Mouse (Mus musculus) ES-Bruce4 (cell line): Measurements from ENCODE around the gene Ubl4b. TPM values are rescaled to one million over a fixed set of nuclear protein-coding genes. Genes with fewer than 3 reads are reported as not detected.

ENCODE experiments used
- H3K27ac ChIP-seq: 2 replicates; pipeline ENCODE4 v1.5.1; 2012; ENCODE audit warnings: low read length, inconsistent platforms; ENCODE audit not compliant: insufficient read depth
- H3K27me3 ChIP-seq: 2 replicates; pipeline ENCODE4 v1.6.1; 2012; ENCODE audit warnings: mild to moderate bottlenecking, low read length, inconsistent platforms; ENCODE audit not compliant: control insufficient read depth, poor library complexity, insufficient read depth, severe bottlenecking
- H3K36me3 ChIP-seq: 2 replicates; pipeline ENCODE4 v1.6.1; 2012; ENCODE audit warnings: inconsistent platforms, mild to moderate bottlenecking, low read length, moderate library complexity; ENCODE audit not compliant: control insufficient read depth, poor library complexity, insufficient read depth, severe bottlenecking
- H3K4me1 ChIP-seq: one replicate; pipeline ENCODE4 v1.8.1; 2011; ENCODE audit warnings: low read length; ENCODE audit not compliant: control insufficient read depth, insufficient read depth
- H3K4me3 ChIP-seq: 2 replicates; pipeline ENCODE4 v1.5.1; 2011; ENCODE audit warnings: low read depth, mild to moderate bottlenecking, low read length
- H3K9ac ChIP-seq: 2 replicates; pipeline ENCODE4 v1.6.1; 2012; ENCODE audit warnings: low read depth, mild to moderate bottlenecking, inconsistent platforms; ENCODE audit not compliant: poor library complexity, severe bottlenecking
- H3K9me3 ChIP-seq: replicated peaks from 2 replicates; pipeline ENCODE4 v1.6.1; 2012; ENCODE audit warnings: mild to moderate bottlenecking, low read length, inconsistent platforms; ENCODE audit not compliant: control insufficient read depth, poor library complexity, insufficient read depth, severe bottlenecking
- CTCF ChIP-seq: IDR thresholded peaks from one replicate; pipeline ENCODE4 v1.8.1; 2011; ENCODE audit warnings: low read depth, low read length
- EP300 ChIP-seq: IDR thresholded peaks from 2 replicates; pipeline ENCODE4 v1.6.1; 2011; ENCODE audit warnings: low read depth, low read length; ENCODE audit not compliant: insufficient read depth
- POLR2A ChIP-seq: IDR thresholded peaks from one replicate; pipeline ENCODE4 v1.8.1; 2011; ENCODE audit warnings: low read length; ENCODE audit not compliant: insufficient read depth
- polyA plus RNA-seq: library from polyadenylated mRNA; stranded (reverse); fragments of >200 nt; gene quantifications from 2 replicates; pipeline ENCODE4 v1.2.4, GENCODE M21; 2011; ENCODE audit warnings: low read depth; ENCODE audit not compliant: missing spikeins, insufficient read depth, insufficient read length

The Ubl4b gene
- polyA plus RNA-seq, 1 experiment: not detected

GRCm38 (mm10) chr3:107520931-107521330 is 33.9 kb downstream of the Ubl4b start:
- no peaks in the 10 kb centered on the region for H3K9me3 ChIP-seq
- no peaks in the 10 kb centered on the region for H3K36me3 ChIP-seq
- TF ChIP-seq POLR2A (no peak), CTCF (no peak), EP300 (no peak)
- peaks cover 2% of the 10 kb centered on the region for H3K4me1 ChIP-seq
- H3K4me3 ChIP-seq: no peak overlapping the region
- peaks cover 3% of the 10 kb centered on the region for H3K27me3 ChIP-seq
- no peak overlapping the region for H3K27ac ChIP-seq
- no peak overlapping the region for H3K9ac ChIP-seq

- H3K27me3 ChIP-seq: peaks cover 3% of the 10 kb centered on the region
- peak within 1 kb of the TSS; percentile 21; the same call in 1 of the 2 replicates for H3K9ac ChIP-seq
- H3K27ac ChIP-seq: no peak within 1 kb of the TSS
- no peak for TF ChIP-seq EP300
- peak within 1 kb of the TSS; percentile 53 for H3K4me3 ChIP-seq
- H3K4me1 ChIP-seq: peaks cover 2% of the 10 kb centered on the region
- H3K36me3 ChIP-seq: no peaks in the 10 kb centered on the region
- H3K9me3 ChIP-seq: no peaks in the 10 kb centered on the region
These were observed 37.2 kb downstream of the Ubl4b start, which contains the start of gene Slc6a17 for GRCm38 (mm10) chr3:107517631-107518108. Slc6a17 (minus strand) TSS chr3:107518018.

DNA sequence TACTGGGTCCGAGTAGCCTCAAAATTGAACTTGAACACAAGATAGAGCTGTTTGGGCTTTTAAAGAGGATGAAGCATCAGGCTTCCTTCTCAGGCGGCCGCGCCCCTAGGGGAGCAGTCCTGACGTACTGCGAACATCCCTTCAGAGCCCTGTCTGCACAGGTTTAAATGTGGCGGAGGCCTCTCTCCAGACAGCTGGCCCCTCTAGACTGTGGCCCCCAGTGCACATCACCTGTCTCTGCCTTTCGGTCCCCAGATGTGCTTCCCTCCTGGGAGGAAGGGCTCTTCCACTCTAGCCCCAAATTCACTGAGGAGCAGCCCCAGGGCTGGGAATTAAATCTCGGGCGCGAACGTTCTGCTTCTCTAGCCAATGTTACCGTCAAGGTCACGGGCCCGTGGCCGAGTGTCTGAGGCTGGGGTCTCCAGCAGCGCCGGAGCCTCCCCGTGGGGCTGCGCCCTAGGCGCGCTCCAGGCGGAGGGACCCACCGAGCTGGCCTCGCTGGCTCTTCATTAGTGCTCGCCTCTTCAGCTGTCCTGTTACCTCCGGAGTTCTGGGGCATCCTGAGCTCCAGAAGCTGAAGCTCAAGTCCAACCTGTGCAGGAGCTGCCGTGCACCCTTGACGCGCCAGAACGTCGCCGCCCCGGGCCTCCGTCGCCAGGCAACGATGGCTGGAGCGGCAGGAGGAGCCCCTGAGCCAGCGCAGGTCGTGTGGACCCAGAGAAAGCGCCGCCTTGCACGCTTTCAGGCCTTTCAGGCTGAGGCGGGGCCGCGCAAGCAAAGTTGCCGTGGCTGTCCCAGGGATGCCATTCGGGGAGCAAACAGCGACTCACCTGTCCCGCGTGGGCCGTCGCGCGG is 37.9 kb downstream of the Ubl4b start:
- peaks cover 3% of the 10 kb centered on the region for H3K27me3 ChIP-seq
- 0 out of 2 replicates have a peak overlapping the region, but pooled peaks have one; percentile 21 for H3K9ac ChIP-seq

GRCm38 (mm10) chr3:107515989-107516388 is 38.9 kb downstream of the Ubl4b start:
- TF ChIP-seq POLR2A (no peak), CTCF (no peak), EP300 (no peak)
- H3K4me3 ChIP-seq: no peak overlapping the region
- no peaks in the 10 kb centered on the region for H3K36me3 ChIP-seq
- no peak overlapping the region for H3K9ac ChIP-seq
- H3K27me3 ChIP-seq: peaks cover 3% of the 10 kb centered on the region
- H3K27ac ChIP-seq: no peak overlapping the region
- no peaks in the 10 kb centered on the region for H3K9me3 ChIP-seq
- H3K4me1 ChIP-seq: peaks cover 2% of the 10 kb centered on the region

More for the DNA sequence above, 37.9 kb downstream of the Ubl4b start:
- Histone ChIP-seq H3K9me3 (no peaks in the 10 kb centered on the region), H3K4me1 (peaks cover 2% of the 10 kb centered on the region), H3K36me3 (no peaks in the 10 kb centered on the region), H3K4me3 (peak overlapping the region; percentile 53), H3K27ac (no peak overlapping the region)
- TF ChIP-seq EP300 (no peak), CTCF (no peak)

- no peak for TF ChIP-seq CTCF
- no peak for TF ChIP-seq EP300
- no peak for TF ChIP-seq POLR2A
- Histone ChIP-seq H3K4me1 (no peaks in the 10 kb centered on the region), H3K4me3 (no peak overlapping the region), H3K9ac (no peak overlapping the region), H3K36me3 (no peaks in the 10 kb centered on the region), H3K27ac (no peak overlapping the region), H3K9me3 (no peaks in the 10 kb centered on the region), H3K27me3 (no peaks in the 10 kb centered on the region; the same call in 1 of the 2 replicates)
These were observed 43.5 kb downstream of the Ubl4b start for GRCm38 (mm10) chr3:107511416-107511815.

GRCm38 (mm10) chr3:107508696-107509095 is 46.2 kb downstream of the Ubl4b start:
- TF ChIP-seq POLR2A: no peak
- Histone ChIP-seq H3K4me1 (no peaks in the 10 kb centered on the region), H3K27me3 (no peaks in the 10 kb centered on the region; the same call in 1 of the 2 replicates), H3K4me3 (no peak overlapping the region), H3K36me3 (no peaks in the 10 kb centered on the region), H3K9me3 (no peaks in the 10 kb centered on the region), H3K27ac (no peak overlapping the region), H3K9ac (no peak overlapping the region)
